Mouse (Mus musculus): ENCODE data around the gene Eif4enif1.

DNA sequence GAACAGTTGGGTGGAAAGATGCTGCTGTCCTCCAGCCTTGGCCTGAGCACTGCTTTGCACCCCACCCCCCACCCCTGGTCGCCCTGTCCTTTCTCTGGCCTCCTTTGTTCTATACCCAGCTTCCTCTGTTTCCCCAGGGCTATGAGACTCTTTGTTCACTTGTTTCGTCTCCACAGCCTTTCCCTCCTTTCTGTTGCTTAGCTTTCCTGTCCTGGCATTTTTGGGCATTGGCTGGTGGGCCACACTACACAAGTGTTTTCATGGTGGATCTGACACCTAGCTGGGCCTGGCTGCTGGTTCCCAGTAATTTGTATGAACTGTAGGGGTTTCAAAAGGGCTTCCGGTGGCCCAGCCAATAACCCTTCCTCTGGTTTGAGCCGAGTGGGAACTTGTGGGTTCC lies 91.2 kb downstream of the Eif4enif1 start:
- TF ChIP-seq GATA1 (IDR thresholded peaks at IDR 0.05; ENCODE audit: borderline replicate concordance, low read length): no peak
- no peak for TF ChIP-seq FLI1 (IDR thresholded peaks at IDR 0.05; ENCODE audit: low read length)
